Mouse (Mus musculus) gastrocnemius, adult 18-20 months (tissue): Measurements from ENCODE around the gene Nfkbia. TPM values are rescaled to one million over a fixed set of nuclear protein-coding genes. Genes with fewer than 3 reads are reported as not detected.

Source experiments
- DNase-seq: peaks from one replicate; pipeline ENCODE4 v3.0.0; 2021; ENCODE audit warnings: low spot score
- long read RNA-seq, 2 experiments: library from polyadenylated mRNA; stranded (forward); transcript quantifications; one replicate each; pipeline ENCODE4 v2.0.0; 2021
- total RNA-seq, 2 experiments: library from RNA; stranded (reverse); gene quantifications; 2 replicates each; pipeline ENCODE4 v1.2.3; 2021

Gene Nfkbia
- 10 to 100 TPM; 19.0 to 63.6 TPM for total RNA-seq
- long read RNA-seq, experiment 1, transcript Nfkbia-201 (6 exons, 1,578 nt): major isoform, 35 of 39 reads
- long read RNA-seq, experiment 1, partial matches to known transcripts: 4 of 39 reads
- long read RNA-seq, experiment 1, other reads (novel, unspliced or antisense): 0 of 39 reads
- long read RNA-seq, experiment 2, transcript Nfkbia-201 (6 exons, 1,578 nt): major isoform, 18 of 26 reads
- long read RNA-seq, experiment 2, partial matches to known transcripts: 2 of 26 reads
- long read RNA-seq, experiment 2, other reads (novel, unspliced or antisense): 6 of 26 reads

DNA sequence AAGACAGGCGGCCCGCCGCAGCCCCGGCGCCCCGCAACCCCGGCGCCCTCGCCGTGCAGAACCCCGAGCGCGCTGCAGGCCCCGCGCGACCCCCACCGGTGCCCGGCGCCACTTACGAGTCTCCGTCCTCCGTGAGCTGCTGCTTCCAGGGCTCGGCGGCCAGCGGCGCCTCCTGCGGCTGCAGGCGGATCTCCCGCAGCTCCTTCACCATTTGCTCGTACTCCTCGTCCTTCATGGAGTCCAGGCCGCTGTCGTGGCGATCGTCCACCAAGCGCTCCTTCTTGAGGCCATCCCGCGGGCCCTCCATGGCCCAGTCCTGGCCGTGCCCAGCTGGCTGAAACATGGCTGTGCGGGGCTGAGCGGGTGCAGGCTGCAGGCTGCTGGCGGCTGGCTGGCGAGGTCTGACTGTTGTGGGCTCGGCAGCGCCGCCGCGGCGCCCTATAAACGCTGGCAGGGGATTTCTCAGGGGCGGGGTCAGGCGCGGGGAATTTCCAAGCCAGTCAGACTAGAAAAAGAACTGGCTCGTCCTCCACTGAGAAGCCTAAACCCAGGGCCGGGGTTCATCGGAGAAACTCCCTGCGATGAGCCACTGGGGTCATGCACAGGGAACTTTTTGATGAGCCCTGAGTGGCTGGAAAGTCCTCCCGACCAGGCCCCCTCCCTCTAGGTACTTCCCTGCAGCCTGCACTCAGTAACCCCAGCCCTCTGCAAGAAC, at the start of gene Nfkbia:
Gene Nfkbia (minus strand): TSS at position 464 of the 715 bp plus-strand sequence.
- peak; percentile 97 for DNase-seq

DNA sequence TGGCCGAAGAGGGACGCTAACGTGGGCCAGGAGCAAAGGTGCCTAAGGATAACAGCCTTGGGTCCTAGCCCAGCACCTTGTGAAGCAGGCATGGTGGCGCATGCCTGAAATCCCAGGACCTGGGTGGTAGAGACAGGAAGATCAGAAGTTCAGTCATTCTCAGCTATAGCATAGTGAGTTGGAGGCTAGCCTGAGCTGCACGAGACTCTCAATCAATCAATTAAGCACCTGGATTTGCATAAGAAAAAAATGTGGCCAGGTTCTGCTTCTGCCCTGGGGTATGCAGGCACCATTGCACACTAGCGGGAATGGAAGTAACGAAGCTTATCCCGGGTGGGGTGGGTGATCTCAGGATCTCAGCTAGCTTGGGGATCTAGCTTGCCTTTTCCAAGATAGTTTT, 46.7 kb upstream of the Nfkbia start:
- no peak for DNase-seq

DNA sequence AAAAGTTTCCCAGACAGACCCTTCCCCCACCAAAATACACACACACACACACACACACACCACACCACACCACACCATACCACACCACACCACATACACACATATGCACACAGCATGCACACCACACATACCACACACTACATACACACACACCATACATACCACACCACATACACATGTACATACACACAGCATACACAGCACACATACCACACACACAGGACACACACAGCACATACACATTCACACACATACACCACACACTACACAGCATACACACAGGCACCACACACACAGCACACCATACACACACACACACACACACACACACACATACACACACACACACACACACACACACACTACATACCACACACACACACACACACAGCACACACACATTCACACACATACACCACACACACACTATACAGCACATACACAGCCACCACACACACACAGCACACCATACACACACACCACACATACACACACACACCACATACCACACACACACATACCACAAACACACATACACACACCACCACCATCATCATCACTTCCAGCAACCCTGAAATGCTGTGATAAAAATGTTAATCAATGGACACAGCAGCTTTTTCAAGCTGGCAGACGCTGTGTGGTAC, 46.0 kb upstream of the Nfkbia start:
- DNase-seq: no peak

DNA sequence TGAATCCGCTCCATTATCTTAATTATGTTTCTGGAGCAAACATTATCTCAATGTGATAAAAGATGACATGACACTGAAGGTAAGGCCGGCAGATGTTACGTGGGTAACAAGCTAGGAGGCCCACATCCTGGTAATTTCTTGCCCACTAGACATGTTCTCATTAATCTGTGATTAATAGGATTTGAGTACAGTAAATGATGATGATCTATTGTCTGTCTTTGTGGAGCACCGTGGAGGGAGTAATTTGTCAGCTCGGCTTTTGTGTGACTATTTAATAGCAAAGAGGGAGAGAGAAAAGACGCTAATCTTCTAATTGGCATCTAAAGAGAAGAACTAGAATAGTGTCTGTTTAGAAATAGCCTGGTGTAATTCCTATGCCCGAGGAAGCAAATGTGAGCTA, 45.3 kb upstream of the Nfkbia start:
- DNase-seq: no peak

GRCm38 (mm10) chr12:55536537-55537135, 44.2 kb upstream of the Nfkbia start:
- no peak for DNase-seq

- DNase-seq: no peak
These were observed 34.7 kb upstream of the Nfkbia start for GRCm38 (mm10) chr12:55526983-55527752.

DNA sequence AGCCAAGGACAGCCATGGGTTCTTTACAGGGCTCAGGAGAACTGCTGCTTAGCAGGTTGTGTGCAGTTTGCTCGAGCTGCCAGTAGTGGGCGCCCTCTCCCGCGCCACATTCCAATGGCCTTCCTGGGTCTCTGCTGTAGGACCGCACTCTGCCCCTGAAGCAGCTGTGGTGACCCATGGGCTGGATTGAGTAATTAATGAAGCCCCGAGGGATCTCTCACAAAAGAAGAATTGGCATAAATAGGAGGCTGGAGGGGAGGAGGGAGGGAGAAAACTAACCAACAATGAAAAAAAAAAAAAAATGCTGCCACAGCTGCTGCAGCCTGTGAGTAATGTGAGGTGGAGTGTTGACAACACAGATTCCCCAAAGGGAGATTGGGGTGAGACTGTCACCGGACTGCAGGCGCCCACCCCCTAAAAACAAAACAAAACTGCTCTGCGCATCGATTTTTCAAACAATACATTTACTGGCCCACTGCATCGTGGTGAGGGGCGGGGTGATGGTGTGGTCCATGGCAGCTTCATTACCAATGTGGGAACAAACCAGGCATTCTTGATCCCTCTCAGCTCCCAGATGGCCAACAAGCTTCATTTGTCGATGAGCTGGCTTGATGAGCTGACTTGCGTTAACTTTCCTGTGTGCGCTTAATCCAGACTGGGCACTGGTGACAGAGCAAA, 25.8 kb upstream of the Nfkbia start:
- DNase-seq: peak; percentile 47

- no peak for DNase-seq
These were observed 16.4 kb upstream of the Nfkbia start for GRCm38 (mm10) chr12:55508817-55509216.

DNA sequence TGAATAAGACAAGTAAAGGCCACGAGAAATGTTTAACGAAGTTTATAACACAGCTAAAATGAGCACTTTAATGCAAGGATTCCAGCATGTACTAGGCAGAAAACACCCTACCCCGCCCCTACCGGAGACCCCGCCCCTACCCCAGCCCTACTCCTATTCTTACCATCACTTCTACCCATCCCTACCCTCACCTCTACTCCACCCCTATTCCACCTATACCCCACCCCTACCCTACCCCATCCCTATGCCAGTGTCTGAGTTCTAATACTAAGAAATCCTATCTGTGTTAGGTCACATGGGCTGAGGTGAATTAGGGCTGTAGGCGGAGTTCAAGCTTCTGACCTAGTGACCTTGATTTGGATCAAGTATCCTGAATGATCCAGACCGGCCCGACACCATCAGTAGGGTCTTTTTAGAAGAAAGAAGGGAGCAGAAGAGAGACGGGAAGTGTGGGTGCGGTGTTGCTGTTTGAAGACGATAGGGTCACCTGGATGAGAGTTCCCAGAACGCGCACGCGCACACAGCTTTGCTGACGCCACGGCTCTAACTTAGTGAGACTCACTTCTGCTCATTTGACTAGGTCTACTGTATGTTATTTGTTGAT, 15.0 kb upstream of the Nfkbia start:
- no peak for DNase-seq

DNA sequence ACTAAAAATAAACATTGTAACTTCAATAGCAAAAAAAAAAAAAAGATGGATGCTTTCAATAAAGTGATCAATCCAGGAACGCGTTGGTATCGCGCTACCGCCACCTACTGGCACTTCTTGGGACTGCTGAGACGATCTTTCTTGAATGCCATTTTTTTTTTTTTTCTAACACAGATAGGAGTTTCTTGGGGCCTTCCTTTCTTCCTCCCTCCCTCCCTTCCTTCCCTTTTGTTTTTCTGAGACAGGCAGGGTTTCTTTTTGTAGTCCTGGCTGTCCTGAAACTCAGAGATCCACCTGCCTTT, 13.5 kb upstream of the Nfkbia start:
- DNase-seq: peak; percentile 52

- DNase-seq: no peak
These were observed 13.0 kb upstream of the Nfkbia start for GRCm38 (mm10) chr12:55505314-55506028.

- DNase-seq: peak; percentile 87
These were observed 6.6 kb upstream of the Nfkbia start for GRCm38 (mm10) chr12:55499031-55499430.

DNA sequence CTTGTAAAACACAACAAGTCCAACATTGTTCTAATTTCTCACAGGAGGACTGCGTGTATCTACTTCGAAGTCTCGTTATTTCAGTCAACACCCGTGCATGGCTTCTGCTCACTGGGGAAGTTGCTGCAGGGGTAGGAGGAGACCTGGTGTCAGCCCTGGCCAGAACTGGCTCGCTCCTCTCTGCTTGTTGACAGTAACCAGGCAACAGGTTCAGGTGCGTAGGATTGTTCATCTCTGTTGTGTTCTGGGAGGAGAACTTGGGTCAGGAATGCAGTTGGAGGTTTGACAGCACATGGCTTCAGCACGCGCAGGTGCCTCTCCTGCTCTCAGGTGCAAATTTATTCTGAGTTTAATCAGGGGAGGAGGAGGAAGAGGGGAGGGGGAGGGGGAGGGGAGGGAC, 5.3 kb upstream of the Nfkbia start:
- DNase-seq: no peak

DNA sequence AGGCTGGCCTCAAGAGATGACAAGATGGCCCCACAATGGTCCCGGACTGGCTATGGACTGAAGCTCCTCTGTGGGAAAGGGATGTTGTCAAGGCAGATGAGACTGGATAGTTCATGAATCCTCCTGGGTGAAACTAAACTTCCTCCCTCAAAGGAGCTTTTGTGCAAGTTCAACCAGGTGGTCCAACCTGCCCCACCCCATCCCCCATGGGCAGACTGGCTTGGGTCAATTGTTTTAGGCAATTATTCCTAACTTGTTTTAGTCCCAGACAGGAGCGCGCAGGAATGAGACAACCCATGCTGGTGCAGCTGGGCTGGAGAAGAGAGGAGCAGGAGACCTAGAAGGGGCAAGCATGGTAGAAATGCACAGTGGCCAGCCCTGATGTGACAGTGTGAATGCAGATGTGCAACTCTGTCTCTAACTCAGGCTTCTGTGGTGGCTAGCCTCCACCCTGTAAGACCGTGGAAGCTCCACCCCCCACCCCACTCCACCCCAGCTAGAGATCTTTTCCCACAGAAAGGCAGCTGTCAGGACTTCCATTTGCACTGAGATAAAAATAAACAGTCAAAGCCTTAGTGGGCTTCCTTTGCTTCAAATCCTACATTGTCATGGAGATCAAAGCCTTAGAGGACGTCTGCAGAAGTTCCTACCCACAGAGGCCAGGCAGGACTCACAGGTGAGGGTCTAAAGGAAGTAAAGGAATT, 3.6 kb upstream of the Nfkbia start:
- DNase-seq: no peak

DNA sequence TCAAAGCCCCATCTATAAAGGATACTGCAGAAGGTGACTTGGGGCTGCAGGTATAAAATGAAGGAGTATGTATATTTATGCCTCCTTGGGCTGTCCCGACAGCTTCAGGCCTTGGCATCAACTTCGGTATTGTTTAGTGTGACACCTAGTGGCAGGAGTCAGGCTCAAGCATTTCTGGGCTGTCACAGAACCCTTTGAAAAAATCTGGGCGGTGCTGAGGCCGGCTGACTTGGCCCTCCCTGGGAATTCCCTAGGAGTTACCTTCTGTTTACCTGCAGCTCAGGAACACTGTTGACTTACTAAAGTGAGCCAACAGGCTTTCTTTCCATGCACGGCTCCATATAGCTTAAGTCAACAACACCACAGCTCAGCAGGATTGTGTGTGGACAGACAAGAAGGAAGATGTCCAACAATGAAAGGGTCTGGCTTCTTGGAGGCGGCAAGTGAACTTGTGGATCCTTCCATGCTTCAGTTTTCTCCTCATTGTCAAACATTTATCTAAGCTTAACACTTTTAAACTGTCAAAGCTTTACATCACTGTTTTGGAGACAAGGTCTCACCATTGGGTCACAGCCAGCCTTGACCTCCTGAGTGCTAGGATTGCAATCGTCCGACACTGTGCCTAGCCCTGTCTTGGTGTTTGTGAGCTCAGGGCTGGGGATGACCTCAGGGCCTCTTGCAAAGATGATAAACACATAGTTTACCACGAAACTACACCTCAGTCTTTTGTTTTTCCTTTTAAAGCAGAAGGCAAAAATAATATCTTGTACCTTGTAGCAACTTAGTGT, 2.9 kb upstream of the Nfkbia start:
- DNase-seq: peak; percentile 75

DNA sequence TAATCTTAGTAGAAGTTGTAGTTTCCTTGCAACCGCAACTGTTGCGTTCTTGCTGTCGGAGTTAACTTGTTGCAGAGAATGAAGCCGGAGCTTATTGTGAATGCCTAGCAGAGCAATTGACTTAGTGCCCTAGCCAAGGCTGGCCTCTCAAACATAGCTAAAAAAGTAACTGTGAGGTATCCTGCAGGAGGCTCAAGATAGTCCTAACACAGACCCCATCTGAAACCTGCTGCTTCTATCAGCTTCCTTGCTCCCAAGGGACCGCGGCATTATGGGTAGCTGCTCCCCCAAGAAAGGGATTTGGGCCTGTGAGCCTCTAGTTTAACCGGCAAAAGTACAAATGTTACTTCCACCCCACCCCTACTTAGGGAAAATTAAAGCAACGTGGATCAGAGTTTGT, 934 bp upstream of the Nfkbia start:
- no peak for DNase-seq

GRCm38 (mm10) chr12:55492941-55493340, 494 bp upstream of the Nfkbia start:
- no peak for DNase-seq

- DNase-seq: peak; percentile 98
These were observed 797 bp downstream of the Nfkbia start for GRCm38 (mm10) chr12:55491516-55492183.
